Mouse (Mus musculus): ENCODE measurements around the gene Serpina6. TPM values are rescaled to one million over a fixed set of nuclear protein-coding genes. Genes with fewer than 3 reads are reported as not detected.

Serpina6 gene
- total and polyA plus RNA-seq, 3 experiments, result not detected

DNA sequence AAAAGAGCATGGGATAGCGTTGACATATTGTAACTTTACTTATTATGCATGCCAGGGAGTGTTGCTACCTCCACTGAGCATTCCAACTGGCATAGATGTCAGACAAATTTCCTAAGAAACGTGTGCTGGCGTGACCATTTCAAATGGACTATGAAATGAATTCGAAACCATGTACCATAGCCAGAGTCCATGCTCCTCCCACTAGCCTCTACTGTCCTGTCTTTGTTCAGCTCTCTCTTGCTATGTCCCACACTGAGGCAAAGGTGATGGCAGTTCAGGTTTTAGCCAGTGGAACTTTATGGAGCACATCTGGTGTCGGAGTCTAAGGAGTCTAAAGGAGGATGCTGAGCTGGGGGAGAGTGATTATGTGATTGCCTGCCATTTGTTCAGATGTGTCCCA is 3.1 kb upstream of the Serpina6 start:
- Histone ChIP-seq H3K4me3 (ENCODE audit: low read depth, low read length) (no peak overlapping the region), H3K9me3 (replicated peaks) (peaks cover 68% of the 10 kb centered on the region), H3K27me3 (ENCODE audit: insufficient read depth, low read length) (no peaks in the 10 kb centered on the region), H3K36me3 (replicated peaks) (no peaks in the 10 kb centered on the region), H3K4me1 (ENCODE audit: insufficient read depth, low read depth, low read length) (no peaks in the 10 kb centered on the region)
- ATAC-seq (ENCODE audit: extremely low read depth, insufficient number of reproducible peaks, low FRiP score, poor library complexity, severe bottlenecking) (no peak), DNase-seq (ENCODE audit: low spot score) (no peak)
- no peak for TF ChIP-seq GATA1 (IDR thresholded peaks at IDR 0.05; ENCODE audit: borderline replicate concordance, low read length)
- TF ChIP-seq POLR2AphosphoS5 (IDR thresholded peaks at IDR 0.05; ENCODE audit: insufficient replicate concordance, low read depth, low read length), result no peak
- TF ChIP-seq TAL1 (conservative IDR thresholded peaks at IDR 0.05; ENCODE audit: low read depth, low read length), result no peak
- TF ChIP-seq CTCF (IDR thresholded peaks at IDR 0.05; ENCODE audit: low read depth, low read length), result no peak
- no peak for TF ChIP-seq GATA2 (IDR thresholded peaks at IDR 0.05; ENCODE audit: borderline replicate concordance, low read depth, low read length)

DNA sequence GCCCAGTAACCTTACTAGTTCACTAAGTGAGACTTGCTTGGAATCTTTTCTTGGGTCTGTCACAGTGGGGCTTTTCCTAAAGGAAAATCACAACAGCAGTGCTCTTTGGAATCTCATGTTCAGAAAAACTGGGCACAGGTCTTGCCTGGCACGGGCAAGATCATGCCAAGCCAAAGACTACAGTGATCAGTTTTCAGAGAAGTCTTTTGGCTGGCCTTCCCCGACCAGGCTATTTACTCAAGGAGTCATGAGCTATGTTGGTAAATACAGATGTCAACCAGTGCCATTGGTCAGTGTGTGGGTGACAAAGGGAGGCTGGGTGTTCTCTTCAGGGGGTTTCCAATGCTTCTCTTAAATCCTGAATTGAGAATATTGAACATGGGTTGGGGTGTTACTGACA is 2.2 kb upstream of the Serpina6 start:
- Histone ChIP-seq H3K9me3 (replicated peaks) (peaks cover 69% of the 10 kb centered on the region), H3K4me3 (ENCODE audit: low read depth, low read length) (no peak overlapping the region), H3K36me3 (replicated peaks) (no peaks in the 10 kb centered on the region), H3K4me1 (ENCODE audit: insufficient read depth, low read depth, low read length) (no peaks in the 10 kb centered on the region), H3K27me3 (ENCODE audit: insufficient read depth, low read length) (no peaks in the 10 kb centered on the region)
- no peak for TF ChIP-seq TAL1 (conservative IDR thresholded peaks at IDR 0.05; ENCODE audit: low read depth, low read length)
- no peak for TF ChIP-seq GATA2 (IDR thresholded peaks at IDR 0.05; ENCODE audit: borderline replicate concordance, low read depth, low read length)
- no peak for TF ChIP-seq CTCF (IDR thresholded peaks at IDR 0.05; ENCODE audit: low read depth, low read length)
- TF ChIP-seq GATA1 (IDR thresholded peaks at IDR 0.05; ENCODE audit: borderline replicate concordance, low read length), result no peak
- no peak for TF ChIP-seq POLR2AphosphoS5 (IDR thresholded peaks at IDR 0.05; ENCODE audit: insufficient replicate concordance, low read depth, low read length)
- DNase-seq (ENCODE audit: low spot score), result no peak
- no peak for ATAC-seq (ENCODE audit: extremely low read depth, insufficient number of reproducible peaks, low FRiP score, poor library complexity, severe bottlenecking)

DNA sequence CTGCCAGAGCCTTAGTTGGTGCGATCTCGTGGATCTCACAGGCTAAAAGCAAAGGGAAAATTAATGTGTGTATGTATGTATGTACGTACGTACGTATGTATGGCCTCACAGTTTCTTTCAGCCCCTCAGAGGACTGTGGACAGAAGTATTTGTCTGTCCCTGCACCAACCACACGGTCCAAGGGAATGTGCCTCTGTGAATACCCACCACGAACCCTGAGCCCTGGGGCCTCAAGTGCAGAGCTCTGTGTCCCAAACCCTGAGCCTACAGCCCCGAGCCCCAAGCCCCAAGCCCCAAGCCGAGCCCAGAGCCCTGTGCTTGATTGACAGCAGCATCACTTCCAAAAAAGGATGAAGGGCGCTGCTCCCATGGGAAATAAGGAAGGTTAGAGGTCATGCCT is 979 bp upstream of the Serpina6 start:
- no peaks in the 10 kb centered on the region for H3K27me3 ChIP-seq (ENCODE audit: insufficient read depth, low read length)

DNA sequence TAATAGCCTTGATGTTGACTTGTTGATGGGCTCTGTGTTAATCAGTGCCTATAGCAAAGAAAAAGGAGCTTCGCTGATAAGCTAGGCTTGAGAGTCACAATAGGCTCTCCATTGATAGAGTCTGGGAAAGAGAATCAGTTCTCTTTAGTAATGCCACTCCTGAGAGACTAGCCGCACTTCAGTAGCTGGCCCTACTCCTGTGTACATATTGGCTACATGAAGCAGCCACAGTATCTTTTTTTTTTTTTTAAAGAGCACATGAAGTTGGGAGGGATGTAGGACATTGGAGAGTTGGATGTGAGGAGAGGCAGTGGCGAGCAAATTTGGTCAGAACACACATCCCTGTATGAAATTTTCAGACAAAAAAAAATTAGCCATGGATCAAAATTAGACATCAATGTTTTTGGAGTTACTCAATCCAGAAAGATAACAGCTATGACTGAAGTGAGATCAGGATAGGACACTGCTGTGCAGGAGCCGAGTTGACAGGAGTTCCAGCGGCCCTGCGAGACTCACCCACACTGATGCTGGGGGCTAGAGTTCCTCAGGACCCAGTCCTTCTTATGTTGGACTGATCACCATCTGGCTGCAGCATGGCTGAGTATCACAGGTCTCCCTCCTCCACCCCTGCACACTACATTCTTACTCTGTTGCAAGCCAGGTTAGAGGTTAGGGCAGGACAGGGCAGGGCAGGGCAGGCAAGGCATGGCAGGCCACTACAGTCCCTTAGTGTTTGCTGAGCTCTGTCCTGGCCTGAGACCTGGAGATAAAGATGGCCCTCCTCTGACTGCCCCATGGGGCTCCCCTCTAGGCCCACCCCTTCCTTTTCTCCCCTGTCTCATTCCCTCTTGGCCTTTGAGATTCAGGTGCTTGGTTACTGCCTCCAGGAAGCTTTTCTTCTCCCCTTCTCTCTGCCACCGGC is 1.6 kb downstream of the Serpina6 start:
- DNase-seq (ENCODE audit: low spot score), result no peak
- H3K9me3 ChIP-seq (replicated peaks), result peaks cover 77% of the 10 kb centered on the region

More for the DNA sequence above, 979 bp upstream of the Serpina6 start:
- Histone ChIP-seq H3K9me3 (replicated peaks) (peaks cover 74% of the 10 kb centered on the region), H3K4me3 (ENCODE audit: low read depth, low read length) (no peak overlapping the region), H3K36me3 (replicated peaks) (no peaks in the 10 kb centered on the region), H3K4me1 (ENCODE audit: insufficient read depth, low read depth, low read length) (no peaks in the 10 kb centered on the region)
- TF ChIP-seq GATA1 (IDR thresholded peaks at IDR 0.05; ENCODE audit: borderline replicate concordance, low read length) (no peak), CTCF (IDR thresholded peaks at IDR 0.05; ENCODE audit: low read depth, low read length) (no peak), GATA2 (IDR thresholded peaks at IDR 0.05; ENCODE audit: borderline replicate concordance, low read depth, low read length) (no peak), POLR2AphosphoS5 (IDR thresholded peaks at IDR 0.05; ENCODE audit: insufficient replicate concordance, low read depth, low read length) (no peak), TAL1 (conservative IDR thresholded peaks at IDR 0.05; ENCODE audit: low read depth, low read length) (no peak)
- DNase-seq (ENCODE audit: low spot score), result no peak
- ATAC-seq (ENCODE audit: extremely low read depth, insufficient number of reproducible peaks, low FRiP score, poor library complexity, severe bottlenecking), result no peak

DNA sequence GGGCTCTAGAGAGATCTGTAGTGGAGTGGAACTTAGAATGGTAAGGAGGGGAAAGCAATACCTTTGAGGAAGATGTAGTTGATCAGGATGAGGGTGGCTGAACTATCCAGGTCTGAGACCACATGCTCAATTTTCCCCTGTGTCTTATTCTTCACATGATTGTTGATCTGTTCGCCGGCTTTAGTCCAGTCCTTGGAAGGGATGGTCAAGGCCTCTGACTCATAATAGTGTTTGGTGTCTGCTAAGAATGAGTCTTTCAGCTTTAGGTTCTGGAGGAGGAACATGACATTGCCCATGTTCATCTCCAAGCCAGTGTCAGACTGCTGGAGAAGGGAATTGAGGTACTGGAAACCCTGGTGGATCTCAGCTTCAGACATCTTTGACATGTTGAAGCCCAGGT is 3.2 kb downstream of the Serpina6 start:
- H3K36me3 ChIP-seq (replicated peaks), result no peaks in the 10 kb centered on the region
- ATAC-seq (ENCODE audit: extremely low read depth, insufficient number of reproducible peaks, low FRiP score, poor library complexity, severe bottlenecking), result no peak
- no peaks in the 10 kb centered on the region for H3K27me3 ChIP-seq (ENCODE audit: insufficient read depth, low read length)
- TF ChIP-seq TAL1 (conservative IDR thresholded peaks at IDR 0.05; ENCODE audit: low read depth, low read length) (no peak), POLR2AphosphoS5 (IDR thresholded peaks at IDR 0.05; ENCODE audit: insufficient replicate concordance, low read depth, low read length) (no peak)
- H3K4me3 ChIP-seq (ENCODE audit: low read depth, low read length), result no peak overlapping the region
- H3K9me3 ChIP-seq (replicated peaks), result peaks cover 61% of the 10 kb centered on the region
- no peaks in the 10 kb centered on the region for H3K4me1 ChIP-seq (ENCODE audit: insufficient read depth, low read depth, low read length)
- DNase-seq (ENCODE audit: low spot score), result no peak

More for the DNA sequence above, 1.6 kb downstream of the Serpina6 start:
- H3K4me1 ChIP-seq (ENCODE audit: insufficient read depth, low read depth, low read length), result no peaks in the 10 kb centered on the region
- no peak for ATAC-seq (ENCODE audit: extremely low read depth, insufficient number of reproducible peaks, low FRiP score, poor library complexity, severe bottlenecking)
- no peaks in the 10 kb centered on the region for H3K36me3 ChIP-seq (replicated peaks)
- H3K27me3 ChIP-seq (ENCODE audit: insufficient read depth, low read length), result no peaks in the 10 kb centered on the region
- H3K4me3 ChIP-seq (ENCODE audit: low read depth, low read length), result no peak overlapping the region
- TF ChIP-seq CTCF (IDR thresholded peaks at IDR 0.05; ENCODE audit: low read depth, low read length) (no peak), GATA2 (IDR thresholded peaks at IDR 0.05; ENCODE audit: borderline replicate concordance, low read depth, low read length) (no peak), TAL1 (conservative IDR thresholded peaks at IDR 0.05; ENCODE audit: low read depth, low read length) (no peak), GATA1 (IDR thresholded peaks at IDR 0.05; ENCODE audit: borderline replicate concordance, low read length) (no peak), POLR2AphosphoS5 (IDR thresholded peaks at IDR 0.05; ENCODE audit: insufficient replicate concordance, low read depth, low read length) (no peak)

DNA sequence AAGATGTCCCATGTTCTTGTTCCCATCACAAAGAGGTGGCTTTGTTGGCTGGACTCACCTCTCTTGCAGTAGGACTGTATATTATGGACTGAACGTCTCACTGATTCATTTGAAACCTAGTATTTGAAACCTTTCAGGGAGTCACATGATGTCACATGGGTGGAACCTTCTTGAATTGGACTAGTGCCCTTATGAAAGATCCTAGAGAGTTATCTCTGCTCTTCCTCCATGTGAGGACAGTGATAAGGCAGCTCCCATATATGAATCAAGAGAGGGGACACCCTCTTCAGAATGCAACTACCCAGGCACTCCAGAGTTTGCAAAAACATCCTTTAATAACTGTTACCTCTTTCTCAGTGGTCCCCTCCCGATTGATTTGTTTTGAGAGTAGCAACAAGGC is 10.7 kb downstream of the Serpina6 start:
- Histone ChIP-seq H3K4me3 (ENCODE audit: low read depth, low read length) (no peak overlapping the region), H3K36me3 (replicated peaks) (no peaks in the 10 kb centered on the region), H3K4me1 (ENCODE audit: insufficient read depth, low read depth, low read length) (no peaks in the 10 kb centered on the region), H3K27me3 (ENCODE audit: insufficient read depth, low read length) (no peaks in the 10 kb centered on the region), H3K9me3 (replicated peaks) (peaks cover 36% of the 10 kb centered on the region)
- no peak for TF ChIP-seq GATA2 (IDR thresholded peaks at IDR 0.05; ENCODE audit: borderline replicate concordance, low read depth, low read length)
- no peak for TF ChIP-seq POLR2AphosphoS5 (IDR thresholded peaks at IDR 0.05; ENCODE audit: insufficient replicate concordance, low read depth, low read length)
- TF ChIP-seq GATA1 (IDR thresholded peaks at IDR 0.05; ENCODE audit: borderline replicate concordance, low read length), result no peak
- TF ChIP-seq TAL1 (conservative IDR thresholded peaks at IDR 0.05; ENCODE audit: low read depth, low read length), result no peak
- TF ChIP-seq CTCF (IDR thresholded peaks at IDR 0.05; ENCODE audit: low read depth, low read length), result no peak
- no peak for ATAC-seq (ENCODE audit: extremely low read depth, insufficient number of reproducible peaks, low FRiP score, poor library complexity, severe bottlenecking)
- no peak for DNase-seq (ENCODE audit: low spot score)

Measured in G1E (cell line).